Mouse (Mus musculus) testis, adult 2 months (tissue): ENCODE measurements at regions not wholly inside any gene's neighbourhood (a gene's known extent, or its start where the extent isn't known, plus 50 kb on each side); places are given as distances from the start of the nearest gene placed in this dataset.

Source experiments
- CTCF ChIP-seq: fragments of 200-500 bp; IDR thresholded peaks from 2 replicates; pipeline ENCODE4 v1.5.1; 2012; ENCODE audit warnings: low read depth, mild to moderate bottlenecking, inconsistent platforms, low read length, moderate library complexity; ENCODE audit not compliant: control insufficient read depth, insufficient read depth, insufficient replicate concordance
- POLR2A ChIP-seq: fragments of 200-500 bp; IDR thresholded peaks from 2 replicates; pipeline ENCODE4 v1.6.1; 2012; ENCODE audit warnings: low read depth, mild to moderate bottlenecking, inconsistent platforms, low read length, moderate library complexity; ENCODE audit not compliant: control insufficient read depth

- TF ChIP-seq POLR2A (no peak), CTCF (no peak)
Observed at GRCm38 (mm10) chr4:8361305-8361704, 122.5 kb upstream of the Car8 start.
